Mouse (Mus musculus): ENCODE data around the gene Rhbdl1. TPM values are rescaled to one million over a fixed set of nuclear protein-coding genes. Genes with fewer than 3 reads are reported as not detected.

The Rhbdl1 gene
- polyA plus RNA-seq, 1 experiment from 2014 or later: 1.4 TPM

DNA sequence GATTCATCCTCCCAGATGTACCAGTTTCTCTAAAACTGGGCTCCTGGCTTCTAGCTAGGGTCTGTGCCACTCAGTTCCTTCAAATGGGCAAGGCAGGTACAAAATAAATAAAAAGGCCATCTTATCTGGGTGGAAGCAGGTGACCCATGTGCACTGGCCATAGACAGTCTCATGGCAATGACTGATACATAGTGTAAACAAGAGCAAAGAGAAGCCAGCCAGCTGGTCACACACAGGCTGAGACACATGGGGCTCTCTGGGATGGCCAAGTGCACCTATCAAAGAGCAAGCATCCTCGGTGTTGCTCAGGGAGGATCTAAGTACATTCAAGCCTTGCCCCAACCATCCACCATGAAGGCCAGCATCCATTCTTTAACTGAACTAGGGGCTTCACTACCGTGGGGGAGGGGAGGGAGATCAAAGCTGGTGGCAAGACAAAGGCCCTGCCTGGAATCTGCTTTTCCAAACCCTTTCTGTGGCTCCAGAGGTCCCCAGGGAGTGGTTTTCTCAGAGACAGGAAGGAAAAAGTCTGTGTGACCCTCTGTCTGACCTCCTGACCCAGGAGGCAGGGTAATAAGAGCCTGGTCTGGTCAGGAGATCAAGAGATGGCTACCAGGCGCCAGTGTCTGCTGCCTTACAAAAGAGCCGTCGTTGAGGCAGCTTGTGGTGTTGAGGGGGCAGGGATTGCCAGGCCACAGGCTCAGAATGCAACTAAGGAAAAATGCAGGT, 44.0 kb upstream of the Rhbdl1 start:
- no peak overlapping the region for H3K4me3 ChIP-seq (ENCODE audit: low read depth, low read length)
- peaks cover 3% of the 10 kb centered on the region; the same call in 1 of the 2 replicates for H3K4me1 ChIP-seq (replicated peaks; ENCODE audit: control insufficient read depth, insufficient read depth, low read length)
- WGBS: 28% methylated on average over 5 of the region's 5 CpGs
- H3K9me3 ChIP-seq (ENCODE audit: control insufficient read depth): no peaks in the 10 kb centered on the region
- ATAC-seq: no peak
- H3K27me3 ChIP-seq (replicated peaks; ENCODE audit: control insufficient read depth, insufficient read depth, low read length): no peaks in the 10 kb centered on the region
- no peak overlapping the region for H3K9ac ChIP-seq (ENCODE audit: low read depth, low read length)
- no peak overlapping the region for H3K4me2 ChIP-seq (replicated peaks; ENCODE audit: low read depth)
- no peak for TF ChIP-seq CTCF (IDR thresholded peaks at IDR 0.05; ENCODE audit: low read depth)
- no peak overlapping the region for H3K27ac ChIP-seq (ENCODE audit: low read depth, low read length)
- peaks cover 39% of the 10 kb centered on the region for H3K36me3 ChIP-seq (ENCODE audit: control insufficient read depth, insufficient read depth)

DNA sequence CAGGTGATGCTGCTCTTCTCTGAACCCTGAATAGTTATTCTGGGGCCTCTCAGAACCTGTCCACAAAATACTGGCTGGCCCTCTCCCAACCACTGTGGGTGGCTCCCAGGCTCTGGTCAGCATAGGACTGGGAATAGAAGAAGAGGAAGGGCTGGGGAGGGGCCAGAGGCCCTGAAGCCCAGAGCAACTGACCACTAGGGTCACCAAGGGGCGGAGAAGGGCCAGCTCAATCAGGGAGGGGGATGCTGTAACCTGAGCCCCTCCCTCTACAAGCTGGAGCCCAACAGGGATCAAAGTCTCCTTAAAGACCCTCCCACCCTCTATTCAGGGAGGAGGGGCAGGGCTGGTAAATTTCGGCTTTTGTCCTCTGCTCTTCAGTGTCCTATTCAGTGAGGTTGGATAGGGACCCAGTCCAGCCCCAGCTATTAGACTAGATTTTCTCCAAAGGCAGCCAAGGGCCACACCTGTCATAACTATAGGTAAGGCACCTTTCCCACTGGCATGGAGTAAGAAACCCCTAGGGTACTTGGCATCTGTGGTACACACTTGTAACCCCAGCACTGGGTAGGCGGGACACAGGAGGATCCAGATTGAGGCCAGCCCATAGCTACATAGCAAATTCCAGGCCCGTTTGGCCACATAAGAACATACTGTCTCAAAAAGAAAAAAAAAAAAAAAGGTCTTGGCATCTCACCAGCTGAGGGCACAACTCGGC, 43.3 kb upstream of the Rhbdl1 start, which contains the start of gene Wfikkn1:
Gene Wfikkn1, minus strand, starts transcription at position 663 of the 715 bp plus-strand sequence.
- peaks cover 39% of the 10 kb centered on the region for H3K36me3 ChIP-seq (ENCODE audit: control insufficient read depth, insufficient read depth)
- H3K4me1 ChIP-seq (replicated peaks; ENCODE audit: control insufficient read depth, insufficient read depth, low read length): peaks cover 6% of the 10 kb centered on the region; the same call in 1 of the 2 replicates
- ATAC-seq: no peak
- H3K9me3 ChIP-seq (ENCODE audit: control insufficient read depth): no peaks in the 10 kb centered on the region
- WGBS: 50% methylated on average over 5 of the region's 5 CpGs
- no peaks in the 10 kb centered on the region for H3K27me3 ChIP-seq (replicated peaks; ENCODE audit: control insufficient read depth, insufficient read depth, low read length)
- no peak within 1 kb of the TSS for H3K9ac ChIP-seq (ENCODE audit: low read depth, low read length)
- H3K4me3 ChIP-seq (ENCODE audit: low read depth, low read length): no peak within 1 kb of the TSS
- no peak within 1 kb of the TSS for H3K27ac ChIP-seq (ENCODE audit: low read depth, low read length)
- H3K4me2 ChIP-seq (replicated peaks; ENCODE audit: low read depth): no peak within 1 kb of the TSS
- no peak for TF ChIP-seq CTCF (IDR thresholded peaks at IDR 0.05; ENCODE audit: low read depth)

DNA sequence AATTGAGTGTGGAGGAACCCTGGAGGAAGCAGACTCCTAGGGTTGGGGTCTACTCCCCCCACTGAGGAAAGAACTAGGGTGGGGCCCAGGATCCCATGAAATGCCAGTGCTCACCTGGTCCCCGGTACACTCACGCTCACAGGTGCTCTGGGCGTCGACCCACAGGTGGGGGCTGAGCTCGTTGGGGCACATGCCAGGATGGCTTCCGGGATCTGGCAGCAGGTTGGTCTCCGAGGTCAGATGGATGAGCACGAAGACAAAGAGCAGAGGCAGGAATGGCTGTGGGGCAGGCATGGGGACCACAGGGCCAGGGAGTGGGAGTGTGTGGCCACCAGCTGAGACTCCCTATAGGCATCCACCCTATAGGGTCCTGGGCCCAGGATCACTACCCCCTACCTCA, 42.7 kb upstream of the Rhbdl1 start:
- ATAC-seq: no peak
- Histone ChIP-seq H3K9me3 (ENCODE audit: control insufficient read depth) (no peaks in the 10 kb centered on the region), H3K27ac (ENCODE audit: low read depth, low read length) (no peak overlapping the region), H3K9ac (ENCODE audit: low read depth, low read length) (no peak overlapping the region), H3K36me3 (ENCODE audit: control insufficient read depth, insufficient read depth) (peaks cover 36% of the 10 kb centered on the region), H3K4me3 (ENCODE audit: low read depth, low read length) (no peak overlapping the region), H3K4me1 (replicated peaks; ENCODE audit: control insufficient read depth, insufficient read depth, low read length) (peaks cover 6% of the 10 kb centered on the region; the same call in 1 of the 2 replicates), H3K4me2 (replicated peaks; ENCODE audit: low read depth) (no peak overlapping the region), H3K27me3 (replicated peaks; ENCODE audit: control insufficient read depth, insufficient read depth, low read length) (no peaks in the 10 kb centered on the region)
- no peak for TF ChIP-seq CTCF (IDR thresholded peaks at IDR 0.05; ENCODE audit: low read depth)
- WGBS: 66% methylated on average over 8 of the region's 8 CpGs

DNA sequence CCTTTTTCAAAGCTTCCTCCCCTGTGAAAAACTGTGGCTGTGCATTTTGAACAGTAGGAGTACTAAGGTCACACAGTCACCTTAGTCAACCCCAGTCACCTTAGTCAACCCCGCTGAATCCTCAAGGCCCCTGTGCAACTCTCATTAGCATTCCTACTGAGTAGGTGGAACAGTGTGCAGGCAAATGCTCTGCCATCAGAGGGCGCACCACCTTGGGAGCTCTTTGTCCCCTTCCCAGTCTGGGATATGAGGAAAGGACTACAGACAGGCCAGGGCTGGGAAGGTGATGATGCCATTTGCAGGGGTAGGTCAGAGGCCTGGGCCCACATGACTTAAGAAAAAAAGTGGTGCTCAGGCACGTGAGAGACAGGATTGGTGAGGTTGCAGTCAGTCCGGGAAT, 42.2 kb upstream of the Rhbdl1 start:
- H3K36me3 ChIP-seq (ENCODE audit: control insufficient read depth, insufficient read depth): peaks cover 32% of the 10 kb centered on the region
- no peak overlapping the region for H3K4me2 ChIP-seq (replicated peaks; ENCODE audit: low read depth)
- no peaks in the 10 kb centered on the region for H3K27me3 ChIP-seq (replicated peaks; ENCODE audit: control insufficient read depth, insufficient read depth, low read length)
- peak; percentile 74 for TF ChIP-seq CTCF (IDR thresholded peaks at IDR 0.05; ENCODE audit: low read depth)
- no peak overlapping the region for H3K27ac ChIP-seq (ENCODE audit: low read depth, low read length)
- H3K9ac ChIP-seq (ENCODE audit: low read depth, low read length): no peak overlapping the region
- ATAC-seq: 0 out of 2 replicates have a peak, but pooled peaks have one; percentile 1
- peaks cover 6% of the 10 kb centered on the region; the same call in 1 of the 2 replicates for H3K4me1 ChIP-seq (replicated peaks; ENCODE audit: control insufficient read depth, insufficient read depth, low read length)
- no peaks in the 10 kb centered on the region for H3K9me3 ChIP-seq (ENCODE audit: control insufficient read depth)
- H3K4me3 ChIP-seq (ENCODE audit: low read depth, low read length): no peak overlapping the region
- WGBS: 58% methylated on average over 4 of the region's 4 CpGs

DNA sequence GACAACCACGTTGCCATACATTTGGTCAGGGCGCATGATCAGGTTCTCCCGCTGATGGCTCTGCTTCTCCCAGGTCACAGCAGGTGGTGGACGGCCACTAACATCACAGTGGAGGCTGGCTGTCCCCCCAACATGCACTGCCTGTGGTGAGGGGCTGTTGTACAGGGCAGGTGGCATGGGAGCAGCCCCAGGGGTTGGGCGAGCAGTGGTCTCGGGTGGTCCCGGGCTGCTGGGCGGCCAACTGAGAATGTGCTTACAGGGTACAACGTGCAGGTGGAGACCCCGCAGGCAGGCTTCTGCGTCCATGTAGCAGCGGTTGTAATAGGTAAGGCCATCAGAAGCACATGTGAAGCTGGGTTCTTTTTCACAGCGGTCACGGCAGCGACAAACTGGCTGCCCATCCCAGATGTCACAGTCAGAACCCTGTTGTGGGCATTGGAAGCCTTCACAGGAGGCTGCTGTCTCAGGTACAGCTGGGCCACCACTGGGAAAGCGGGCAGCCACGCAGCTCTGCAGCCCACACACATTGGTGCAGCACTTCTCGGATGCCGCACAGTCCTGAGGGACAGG, 41.6 kb upstream of the Rhbdl1 start:
- Histone ChIP-seq H3K4me3 (ENCODE audit: low read depth, low read length) (no peak overlapping the region), H3K27me3 (replicated peaks; ENCODE audit: control insufficient read depth, insufficient read depth, low read length) (no peaks in the 10 kb centered on the region), H3K4me2 (replicated peaks; ENCODE audit: low read depth) (no peak overlapping the region), H3K9ac (ENCODE audit: low read depth, low read length) (no peak overlapping the region), H3K36me3 (ENCODE audit: control insufficient read depth, insufficient read depth) (peaks cover 28% of the 10 kb centered on the region), H3K4me1 (replicated peaks; ENCODE audit: control insufficient read depth, insufficient read depth, low read length) (peaks cover 6% of the 10 kb centered on the region; the same call in 1 of the 2 replicates), H3K27ac (ENCODE audit: low read depth, low read length) (no peak overlapping the region), H3K9me3 (ENCODE audit: control insufficient read depth) (no peaks in the 10 kb centered on the region)
- ATAC-seq: no peak
- no peak for TF ChIP-seq CTCF (IDR thresholded peaks at IDR 0.05; ENCODE audit: low read depth)
- 93% methylated on average over 19 of the region's 19 CpGs for WGBS
